ENCODE assay signal across 21 mouse cellular contexts in genomic region chr13:38819526-38819925, GRCm38 (mm10).
DNase-seq lines count a peak whose midpoint lies in the region.
"Had no signal": no experiment of that assay in that cellular context is flagged by ENCODE, and none has a peak within 500 bp of the region (broad histone marks: within the 10 kb centered on the region; RNA-seq: fewer than 3 reads in every experiment).

No protein-coding gene starts in this region.

- no peaks in the 10 kb centered on the region for H3K36me3 ChIP-seq in limb, embryonic 10.5 days
- H3K36me3 ChIP-seq: embryonic facial prominence, embryonic 10.5 days; embryonic facial prominence, embryonic 12.5 days; forebrain, embryonic 15.5 days had no signal

- 80% methylated on average over 3 of the region's 3 CpGs for WGBS in limb, embryonic 10.5 days

- H3K4me3 ChIP-seq in limb, embryonic 10.5 days, result no peak overlapping the region
- H3K4me3 ChIP-seq: embryonic facial prominence, embryonic 10.5 days; embryonic facial prominence, embryonic 12.5 days; forebrain, embryonic 13.5 days; forebrain, embryonic 15.5 days had no signal

- no peak overlapping the region for H3K27ac ChIP-seq in limb, embryonic 10.5 days
- H3K27ac ChIP-seq: embryonic facial prominence, embryonic 10.5 days; embryonic facial prominence, embryonic 12.5 days; forebrain, embryonic 13.5 days; forebrain, embryonic 15.5 days had no signal

- no peaks in the 10 kb centered on the region for H3K9me3 ChIP-seq in limb, embryonic 10.5 days (replicated peaks)
- H3K9me3 ChIP-seq: embryonic facial prominence, embryonic 10.5 days; embryonic facial prominence, embryonic 12.5 days; forebrain, embryonic 13.5 days; forebrain, embryonic 15.5 days had no signal

- H3K27me3 ChIP-seq in limb, embryonic 10.5 days (ENCODE audit: low read depth, poor library complexity, severe bottlenecking), result no peaks in the 10 kb centered on the region
- H3K27me3 ChIP-seq: CH12.LX; embryonic facial prominence, embryonic 12.5 days; forebrain, embryonic 13.5 days; forebrain, embryonic 15.5 days had no signal

- H3K4me1 ChIP-seq in limb, embryonic 10.5 days, result no peaks in the 10 kb centered on the region
- H3K4me1 ChIP-seq: embryonic facial prominence, embryonic 10.5 days; embryonic facial prominence, embryonic 12.5 days; forebrain, embryonic 13.5 days; forebrain, embryonic 15.5 days had no signal

- peak; percentile 12 for DNase-seq in heart, adult 11 months
- DNase-seq in heart, adult 8-10 months (ENCODE audit: low spot score), result no peak
- DNase-seq in ES-CJ7 (ENCODE audit: low read depth, low spot score), result peak; percentile 9
- DNase-seq in ZHBTc4 (ENCODE audit: low read depth, low spot score), result peak; percentile 18
- DNase-seq in limb, embryonic 10.5 days (ENCODE audit: low spot score), result no peak
- DNase-seq in adrenal gland, postnatal 25 days, result no peak
- DNase-seq: adrenal gland, adult 2 months; adrenal gland, postnatal 10 days; B cell, adult 2 months; cerebellum, adult 11 months; cerebellum, adult 18-20 months; cerebellum, adult 8-10 months; cerebellum, adult 9-11 months; cerebellum, postnatal 14 days; cerebellum, postnatal 36 days; forebrain, postnatal 0 days had no signal

Comparison
In these comparisons a context has a peak if more than half of its experiments do, and no peak if none do; other contexts are left out.
1. DNase-seq: peak in heart, adult 11 months (single experiment), ES-CJ7 (single experiment) and ZHBTc4 (single experiment); none in heart, adult 8-10 months (single experiment), limb, embryonic 10.5 days (single experiment) and adrenal gland, postnatal 25 days (single experiment).